Comparison of ENCODE assay signal across 16 mouse cellular contexts in the genomic region with DNA sequence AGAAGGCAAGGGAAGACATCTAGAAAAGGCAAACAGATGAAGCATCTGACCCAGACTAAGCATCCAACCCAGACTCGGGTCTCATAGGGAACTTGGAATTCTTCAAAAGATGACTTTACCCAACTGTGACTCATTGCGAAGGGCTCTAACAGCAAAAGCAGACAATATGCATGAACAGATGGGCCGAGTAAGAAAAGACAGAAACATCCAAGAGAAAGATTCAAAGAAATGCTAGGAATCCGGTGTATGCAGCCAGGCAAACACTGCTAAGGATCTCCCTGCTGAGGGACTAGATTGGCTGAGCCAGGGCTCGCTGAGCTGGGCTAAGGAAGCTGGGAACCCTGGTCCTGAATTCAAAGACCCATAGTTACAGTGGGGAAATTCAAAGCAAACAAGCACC.
DNase-seq lines count a peak whose midpoint lies in the region; ATAC-seq lines count a peak whose summit lies in the region.
"Had no signal": no experiment of that assay in that cellular context is flagged by ENCODE, and none has a peak within 500 bp of the region (broad histone marks: within the 10 kb centered on the region; RNA-seq: fewer than 3 reads in every experiment).

No protein-coding gene starts in this region.

- intact Hi-C loops in left cerebral cortex, postnatal 14 days (cut with DNase I) = no loop called here

- no peak for DNase-seq in frontal cortex, postnatal 10 days (ENCODE audit: low spot score in 2 of 2)
- DNase-seq in right cerebral cortex, adult 2 months (ENCODE audit: low spot score in 2 of 2) = peak; percentile 29 to 32
- DNase-seq in right cerebral cortex, postnatal 4 days = no peak
- peak; percentile 49 to 72 for DNase-seq in left cerebral cortex, postnatal 14 days (ENCODE audit: low spot score in 2 of 2)
- no peak for DNase-seq in thymus, adult 18-20 months
- DNase-seq in cerebellum, adult 11 months = no peak
- DNase-seq in cerebellum, postnatal 36 days = no peak
- DNase-seq: adrenal gland, postnatal 25 days; cerebellum, adult 9-11 months; heart, adult 18-20 months; kidney, adult 2 months; kidney, postnatal 14 days; liver, embryonic 13.5 days; thymus, postnatal 25 days had no signal

- peak; percentile 98 for ATAC-seq in frontal cortex, adult (ENCODE audit: low TSS enrichment)
- ATAC-seq: midbrain, embryonic 13.5 days had no signal

Comparison
In these comparisons a context has a peak if more than half of its experiments do, and no peak if none do; other contexts are left out.
1. DNase-seq: peak in right cerebral cortex, adult 2 months (2 of 2) and left cerebral cortex, postnatal 14 days (2 of 2); none in frontal cortex, postnatal 10 days (0 of 2), right cerebral cortex, postnatal 4 days (single experiment), thymus, adult 18-20 months (0 of 2), cerebellum, adult 11 months (single experiment) and cerebellum, postnatal 36 days (0 of 2).